Mouse (Mus musculus) frontal cortex, adult 2 months (tissue): ENCODE measurements at regions not wholly inside any gene's neighbourhood (a gene's known extent, or its start where the extent isn't known, plus 50 kb on each side); places are given as distances from the start of the nearest gene placed in this dataset.

ENCODE experiments used
- DNase-seq, 2 experiments: peaks; one replicate each; pipeline ENCODE4 v3.0.0; 2022; ENCODE audit warnings: low spot score in 1 of 2; ENCODE audit errors: extremely low spot score in 1 of 2

DNA sequence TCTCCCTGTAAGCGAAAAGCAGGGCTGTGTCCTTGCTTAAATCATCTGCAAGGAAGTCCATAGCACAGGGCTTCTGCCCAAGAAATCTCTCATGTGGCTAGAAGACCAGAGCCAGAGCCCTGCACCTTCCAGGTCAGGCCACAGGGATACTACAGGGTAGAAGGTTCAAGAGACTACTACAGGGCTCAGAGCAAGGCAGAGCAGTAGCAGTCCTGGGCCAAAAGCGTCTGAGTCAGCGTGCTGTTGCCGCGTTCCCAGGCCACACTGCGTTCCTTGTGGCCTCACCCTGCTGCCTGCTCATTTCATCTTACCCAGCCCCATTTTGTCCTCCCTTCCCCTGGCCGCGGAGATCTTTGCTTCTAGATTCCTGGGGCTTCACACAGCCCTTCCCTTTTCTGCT is 283.0 kb upstream of the Spred2 start:
- DNase-seq = no peak

DNA sequence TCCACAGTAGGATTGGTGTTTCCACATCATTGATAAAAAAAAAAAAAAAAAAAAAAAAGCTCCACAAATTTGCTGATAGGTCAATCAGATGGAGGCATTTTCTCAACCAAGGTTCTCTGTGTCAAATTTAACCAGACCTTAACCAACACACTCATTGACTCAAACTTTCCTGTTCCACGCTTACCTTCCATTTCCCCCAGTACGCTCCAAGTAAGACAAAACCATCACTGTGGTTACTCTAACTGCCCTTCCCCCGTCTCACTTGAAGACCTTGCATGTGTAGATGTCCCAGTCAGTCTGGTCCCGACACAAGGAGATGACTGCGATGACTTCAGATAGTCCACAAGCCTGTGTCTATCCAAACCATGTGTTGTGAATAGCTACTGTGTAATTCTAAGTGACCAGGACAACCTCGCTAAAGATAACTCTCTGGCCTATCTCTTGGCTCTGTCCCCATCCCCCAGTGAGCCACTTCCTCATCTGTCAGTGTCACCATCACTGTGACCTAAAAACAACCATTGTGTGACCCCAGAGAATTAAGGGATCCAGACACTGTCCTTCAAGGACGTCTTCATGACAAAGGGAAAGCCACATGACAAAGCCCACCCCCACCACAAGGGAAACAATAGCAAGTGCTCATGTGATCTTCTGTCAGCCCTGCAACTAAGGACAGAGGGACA is 279.9 kb upstream of the Spred2 start:
- no peak for DNase-seq

DNA sequence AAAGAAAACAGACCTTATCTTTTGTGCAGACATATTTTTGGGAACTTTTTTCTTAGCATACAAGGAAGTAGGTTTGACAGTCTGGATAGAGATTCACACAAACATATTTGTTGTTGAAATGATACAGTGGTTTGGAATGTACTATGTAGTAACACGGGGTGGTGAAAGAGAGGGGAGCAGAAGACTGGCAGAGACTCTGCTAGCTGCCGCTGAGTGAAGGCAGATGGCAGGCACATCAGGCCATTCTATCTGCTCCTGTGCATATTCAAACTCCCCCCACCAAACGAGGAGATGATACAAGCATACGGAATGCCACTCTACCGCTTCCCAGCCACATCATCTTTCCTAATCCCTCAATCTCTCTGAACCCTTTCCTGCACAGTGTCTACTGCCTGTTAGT is 279.1 kb upstream of the Spred2 start:
- DNase-seq = no peak

DNA sequence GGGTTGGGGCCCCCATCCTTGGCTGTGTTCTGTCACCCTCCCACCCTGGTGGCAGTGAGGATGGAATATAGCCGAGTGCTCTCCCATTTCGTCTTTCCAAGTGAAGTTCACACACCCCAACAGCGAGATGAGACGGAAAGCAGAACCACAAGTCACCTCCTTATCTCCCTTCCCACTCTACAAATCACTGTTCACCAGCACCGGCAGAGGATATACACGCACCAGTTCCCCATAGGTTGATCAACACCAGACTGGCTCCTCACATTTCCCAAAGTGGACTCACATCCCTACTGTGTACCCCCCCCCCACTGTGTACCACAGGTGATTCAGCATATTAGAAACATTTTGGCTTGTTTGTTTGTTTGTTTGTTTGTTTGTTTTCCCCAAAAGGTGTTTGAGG is 272.7 kb upstream of the Spred2 start:
- no peak for DNase-seq

DNA sequence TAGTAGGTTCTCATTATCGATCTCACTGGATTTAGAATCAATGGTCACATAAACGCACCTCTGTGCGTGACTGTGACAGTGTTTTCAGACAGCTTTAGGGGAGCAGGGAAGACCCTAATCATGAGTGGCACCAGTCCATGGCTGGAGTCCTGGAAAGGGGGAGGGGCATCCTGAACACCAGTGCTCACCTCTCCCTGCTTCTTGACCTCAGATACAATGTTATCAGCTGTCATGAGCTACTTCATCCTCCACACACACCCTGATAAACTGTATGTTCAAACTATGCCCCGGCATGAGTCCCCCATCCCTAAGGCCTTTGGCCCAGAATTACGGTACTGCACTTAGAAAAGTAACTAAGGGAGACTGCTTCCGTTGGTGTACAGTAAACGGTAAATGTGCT is 272.2 kb upstream of the Spred2 start:
- DNase-seq = no peak

DNA sequence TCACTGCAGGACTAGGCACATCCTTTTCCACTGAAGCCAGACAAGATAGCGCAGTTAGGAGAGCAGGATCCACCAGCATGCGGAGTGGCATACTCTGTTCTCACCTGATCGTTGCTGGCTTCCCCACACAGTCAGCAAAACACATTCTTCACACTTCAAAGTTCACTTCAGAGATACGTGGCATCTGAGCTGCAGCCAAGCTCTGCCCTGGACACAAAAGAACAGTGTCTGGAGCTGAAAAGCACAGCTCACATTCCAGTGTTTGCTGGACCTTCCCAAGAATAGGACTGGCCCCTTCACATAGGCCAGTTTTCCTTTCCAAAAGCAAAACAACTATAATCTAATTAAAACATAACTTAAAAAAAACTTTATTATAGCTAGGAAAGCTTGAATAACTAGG is 264.7 kb upstream of the Spred2 start:
- no peak for DNase-seq

DNA sequence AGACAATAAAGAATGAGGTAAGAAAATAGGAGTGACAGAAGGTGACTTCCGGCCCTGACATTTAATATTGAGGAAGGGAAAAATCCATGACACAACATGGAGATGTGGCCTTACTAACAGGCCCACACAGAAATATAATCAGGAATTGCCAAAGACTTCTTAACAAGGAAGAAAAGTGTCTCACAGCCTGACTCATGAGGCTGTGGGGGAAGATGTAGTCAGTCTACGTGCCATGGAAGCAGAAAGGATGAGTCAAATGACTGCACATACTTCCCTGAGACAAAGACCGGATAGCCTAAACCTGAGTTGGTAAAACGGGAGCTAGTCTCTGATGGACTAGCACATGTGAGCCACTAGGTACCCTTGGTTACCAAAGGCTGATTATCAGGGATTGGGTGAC is 257.4 kb upstream of the Spred2 start:
- peak in 1 of 2 experiments; percentile 5 for DNase-seq

DNA sequence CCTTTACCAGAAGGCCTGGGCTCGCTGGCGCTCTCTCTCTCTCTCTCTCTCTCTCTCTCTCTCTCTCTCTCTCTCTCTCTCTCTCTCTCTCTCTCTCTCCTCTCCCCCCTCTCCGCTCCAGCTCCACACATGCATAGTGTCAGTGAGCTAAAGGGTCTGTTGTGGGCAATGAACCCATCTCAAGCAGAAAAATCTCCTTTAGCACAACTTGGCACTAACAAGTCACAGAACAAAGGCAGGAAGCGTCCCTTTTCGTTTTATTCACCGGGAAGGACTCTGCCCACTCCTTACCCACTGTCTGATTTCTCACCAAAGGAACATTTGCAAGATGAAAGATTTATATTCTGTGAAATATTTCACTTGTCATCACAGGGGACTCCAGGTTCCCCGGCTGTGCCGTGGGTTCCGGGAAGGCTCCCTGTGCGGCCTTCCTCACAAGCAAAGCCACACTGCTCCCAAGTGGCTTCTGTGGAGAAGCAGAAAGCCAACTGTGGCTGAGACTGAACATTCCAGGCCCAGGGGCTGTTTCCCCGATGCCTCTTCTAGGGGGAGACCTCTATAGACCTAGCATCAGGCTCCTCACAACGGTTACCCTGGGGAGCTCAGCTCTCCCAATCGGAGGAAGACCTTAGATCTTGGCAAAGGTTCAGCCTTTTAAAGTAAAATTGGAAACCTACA is 253.2 kb upstream of the Spred2 start:
- DNase-seq = peak in 1 of 2 experiments; percentile 33

DNA sequence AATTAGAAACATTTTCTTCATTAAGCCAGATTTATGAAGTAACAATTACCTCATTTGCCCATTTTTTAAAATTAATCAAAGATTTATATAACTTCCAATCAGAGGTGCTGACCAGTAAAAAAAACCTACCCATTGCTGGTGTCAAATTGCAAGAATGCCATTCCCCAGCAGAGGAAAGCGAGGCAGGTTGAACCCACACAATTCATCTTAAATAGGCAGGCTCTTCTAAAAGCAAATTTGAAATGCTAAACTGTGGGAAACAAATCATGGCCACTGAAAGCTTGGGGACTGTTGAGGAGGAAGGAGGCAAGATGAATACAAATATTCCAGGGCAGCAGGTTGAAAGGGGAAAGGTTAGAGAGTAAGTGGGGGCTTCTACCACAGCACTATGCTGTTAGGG is 251.2 kb upstream of the Spred2 start:
- DNase-seq = no peak

DNA sequence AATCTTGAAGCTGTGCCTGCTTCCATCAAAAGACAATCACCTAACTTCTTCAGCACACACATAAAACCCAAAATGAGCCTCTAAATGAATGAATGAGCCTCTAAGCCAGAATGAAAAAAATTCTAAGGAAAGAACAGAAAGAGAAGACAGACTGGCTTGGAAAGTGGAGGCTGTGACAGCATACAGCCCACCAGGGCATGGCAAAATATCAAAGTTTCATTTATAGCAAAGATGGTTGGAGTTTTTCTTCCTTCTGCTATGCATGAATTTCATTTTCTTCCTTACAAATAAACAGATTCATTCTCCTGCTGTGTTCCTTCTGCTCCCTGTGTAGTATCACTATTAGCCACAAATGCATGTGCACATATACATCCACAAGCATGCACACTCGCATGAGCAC is 247.7 kb upstream of the Spred2 start:
- peak in 1 of 2 experiments; percentile 4 for DNase-seq

DNA sequence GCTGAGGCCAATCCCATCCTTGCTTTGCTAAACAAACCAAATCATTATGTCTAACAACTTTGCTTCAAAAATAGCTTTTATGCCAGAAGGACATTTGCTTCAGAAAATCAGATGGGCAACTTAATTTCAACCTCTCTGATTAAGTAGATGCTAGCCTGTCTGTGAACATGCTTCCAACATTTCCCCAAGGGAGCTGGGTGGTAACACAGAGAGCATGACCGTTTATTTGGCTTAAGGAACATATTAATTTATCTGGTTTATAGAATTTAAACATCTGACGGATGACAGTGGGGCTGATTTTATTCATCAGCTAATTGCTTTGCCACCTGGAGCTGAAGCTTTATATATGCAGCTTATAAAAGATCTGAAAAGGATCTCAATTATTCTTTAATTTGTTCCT is 245.1 kb upstream of the Spred2 start:
- no peak for DNase-seq

DNA sequence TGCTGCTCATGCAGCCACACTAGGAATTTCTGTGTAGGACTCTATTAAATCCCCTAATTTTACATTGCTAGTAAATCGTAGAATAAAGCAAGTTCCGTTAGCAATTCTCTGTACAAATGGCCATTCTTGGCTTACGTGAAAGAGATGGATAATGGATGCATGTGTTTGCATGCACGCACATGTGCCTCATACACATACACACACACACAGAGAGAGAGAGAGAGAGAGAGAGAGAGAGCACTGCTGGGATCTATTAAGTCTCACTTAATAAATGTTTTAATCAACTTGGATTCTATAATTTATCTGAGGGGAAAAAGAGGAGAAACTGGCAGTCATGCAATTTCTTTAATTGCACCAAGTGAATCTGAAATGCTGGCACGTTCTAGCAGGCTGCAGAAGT is 244.5 kb upstream of the Spred2 start:
- DNase-seq = no peak

DNA sequence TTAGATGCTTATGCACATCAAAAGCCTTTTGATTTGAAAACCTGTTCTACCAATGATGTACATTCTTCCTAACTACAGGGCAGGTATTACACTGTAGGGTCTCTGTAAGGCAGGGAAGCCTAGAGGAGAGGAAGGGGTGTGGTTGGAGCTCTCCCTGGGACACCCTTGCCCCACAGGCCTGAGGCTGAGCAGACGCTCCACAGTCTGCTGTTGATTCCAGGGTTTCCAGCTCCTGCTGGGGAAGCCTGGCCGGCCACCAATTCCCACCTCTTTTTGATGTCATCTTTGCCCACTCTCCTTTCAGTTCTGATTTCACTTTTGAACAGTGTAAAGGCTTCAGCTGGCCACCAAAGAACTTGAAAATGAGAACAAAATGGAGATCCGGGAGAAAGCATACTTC is 223.0 kb upstream of the Spred2 start:
- DNase-seq = no peak

DNA sequence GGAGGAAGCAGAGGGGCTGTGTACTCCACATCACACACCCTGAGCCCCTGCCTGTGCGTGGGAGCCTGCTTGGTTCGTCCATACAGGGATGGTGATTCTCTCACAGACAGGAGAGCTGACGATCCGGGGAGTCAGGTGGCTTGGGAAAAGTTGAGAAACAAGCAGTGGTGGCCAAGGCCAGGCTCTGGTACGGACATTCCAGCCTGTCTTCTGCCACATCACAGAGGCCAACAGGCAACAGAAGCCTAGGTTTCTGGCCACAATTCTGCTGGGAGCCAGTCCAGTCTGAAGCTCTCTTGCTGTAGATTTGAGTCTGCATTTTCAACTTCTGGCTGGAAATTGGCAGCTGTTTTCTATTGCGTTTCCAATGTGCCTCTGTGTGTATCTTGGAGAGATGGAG is 215.4 kb upstream of the Spred2 start:
- no peak for DNase-seq

DNA sequence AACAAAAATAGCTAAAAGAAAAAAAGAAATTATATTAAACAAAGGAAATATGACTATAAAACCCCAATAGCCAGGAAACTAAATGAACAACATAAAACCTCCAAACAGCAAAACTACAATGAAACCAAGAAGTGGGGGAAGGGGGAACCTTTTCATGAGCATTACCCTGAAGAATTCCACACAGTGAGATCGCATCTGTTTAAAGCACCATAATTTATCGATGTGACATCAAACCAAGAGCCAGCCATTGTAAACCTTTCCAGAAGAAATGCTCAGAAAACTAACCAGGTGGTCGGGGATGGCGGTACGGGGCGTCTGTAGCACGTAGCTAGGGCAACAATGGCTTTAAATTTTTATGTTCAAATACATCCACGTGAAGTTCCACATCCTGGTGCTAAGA is 214.8 kb upstream of the Spred2 start:
- no peak for DNase-seq

DNA sequence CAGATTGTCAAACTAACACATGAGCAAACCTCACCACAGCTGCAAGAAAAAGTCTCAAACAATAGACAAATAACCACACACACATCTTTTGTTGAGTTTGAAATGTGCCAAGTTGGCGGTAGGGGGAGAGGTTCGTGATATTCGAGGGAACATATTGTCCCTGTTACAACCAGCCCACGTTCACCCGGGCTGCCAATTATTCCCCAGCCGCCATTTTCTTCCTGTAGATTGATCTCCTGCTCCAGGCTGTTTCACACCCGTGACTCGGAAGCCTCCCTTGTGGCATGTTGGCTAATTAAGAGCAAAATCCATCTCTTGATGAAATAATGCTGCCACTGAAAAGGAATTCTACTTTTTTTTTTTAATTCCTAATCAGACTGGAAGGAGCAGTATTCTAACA is 211.1 kb upstream of the Spred2 start:
- DNase-seq = peak in 1 of 2 experiments; percentile 19

DNA sequence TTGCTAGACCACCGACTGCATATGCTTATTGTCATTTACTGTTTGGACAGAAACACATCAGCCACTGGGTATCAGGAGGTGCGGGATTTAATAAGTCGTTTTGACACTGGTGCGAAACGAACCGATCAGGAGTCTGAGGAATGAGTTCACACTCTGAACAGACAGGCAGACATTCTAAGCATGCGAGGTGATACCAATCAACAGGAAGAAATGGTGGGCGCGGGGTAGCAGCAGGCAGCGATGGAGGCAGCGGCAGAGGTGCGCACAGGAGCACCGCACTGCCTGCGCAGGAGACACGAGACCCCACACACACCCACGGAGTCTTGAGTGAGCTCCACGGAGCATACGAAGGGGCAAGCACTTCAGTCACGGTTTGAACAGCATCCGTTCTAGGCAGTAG is 210.6 kb upstream of the Spred2 start:
- peak in 1 of 2 experiments; percentile 8 for DNase-seq

DNA sequence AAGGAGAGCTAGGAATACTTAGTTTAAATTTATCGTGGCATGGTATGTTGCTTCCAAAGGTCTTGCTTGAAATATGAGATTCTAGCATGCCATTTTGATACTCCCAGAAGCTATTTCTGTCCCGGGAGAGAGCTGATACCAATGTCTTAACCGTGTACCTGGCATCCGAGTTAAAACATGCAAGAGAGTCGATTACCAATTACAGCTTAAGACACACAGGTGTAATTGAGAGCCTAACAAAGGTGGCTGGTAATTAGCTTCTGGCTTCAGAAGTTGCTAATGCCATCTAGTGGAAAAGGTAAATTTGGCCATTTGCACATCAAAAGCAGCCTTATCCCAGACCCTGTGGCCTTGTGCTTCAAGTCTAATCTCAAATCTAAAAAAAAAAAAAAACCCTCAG is 210.0 kb upstream of the Spred2 start:
- DNase-seq = peak in 1 of 2 experiments; percentile 20

DNA sequence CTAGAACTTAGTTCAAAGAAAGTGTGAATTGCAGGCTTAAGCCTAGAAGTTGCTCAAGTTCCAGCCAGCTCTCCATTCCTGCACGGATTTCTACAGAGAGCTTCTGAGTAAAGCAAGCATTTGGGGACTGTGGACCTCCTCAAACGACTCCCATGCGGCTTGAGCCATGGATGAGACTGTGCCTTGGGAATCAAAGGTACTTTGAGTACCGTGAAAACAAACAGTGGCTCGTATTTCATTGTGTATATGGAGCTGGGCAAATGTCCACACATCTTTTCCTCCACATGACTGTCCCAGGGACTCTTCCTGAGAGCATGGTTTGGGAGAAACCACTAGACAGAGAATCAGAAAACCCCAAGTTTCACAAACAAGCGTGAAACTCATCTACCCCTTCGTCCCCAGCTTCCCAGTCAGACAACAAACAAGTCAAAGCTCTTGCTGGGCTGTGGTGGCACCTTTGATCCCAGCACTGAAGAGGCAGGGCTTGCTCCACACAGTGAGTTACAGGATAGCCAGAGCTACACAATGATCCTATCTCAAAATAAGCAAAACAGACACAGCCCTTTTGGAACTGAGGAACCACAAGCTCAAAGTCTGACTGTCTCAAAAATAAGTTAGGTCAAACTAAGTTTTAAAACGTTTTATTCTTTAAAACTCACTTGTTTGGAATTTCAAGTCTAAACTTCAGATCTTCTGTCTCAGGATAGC is 209.1 kb upstream of the Spred2 start:
- no peak for DNase-seq

DNA sequence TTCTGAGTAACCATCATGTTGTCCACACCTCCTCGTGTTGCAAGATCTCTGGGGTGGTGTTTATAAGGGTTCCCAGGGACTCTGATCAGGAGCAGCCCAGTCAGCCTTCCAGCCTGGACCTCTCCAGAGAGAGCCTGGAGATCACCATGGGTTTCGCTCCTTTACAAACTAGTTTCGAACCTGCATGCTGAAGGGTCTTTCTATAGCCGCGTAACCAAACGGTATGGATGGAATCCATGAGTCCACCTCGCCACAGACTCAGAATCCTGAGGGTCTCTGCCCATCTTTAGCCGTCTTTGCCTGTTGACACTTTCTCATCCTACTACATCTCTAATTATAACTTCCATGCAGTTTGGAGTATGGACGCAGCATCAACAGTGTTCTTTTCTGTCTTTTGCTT is 206.0 kb upstream of the Spred2 start:
- no peak for DNase-seq

DNA sequence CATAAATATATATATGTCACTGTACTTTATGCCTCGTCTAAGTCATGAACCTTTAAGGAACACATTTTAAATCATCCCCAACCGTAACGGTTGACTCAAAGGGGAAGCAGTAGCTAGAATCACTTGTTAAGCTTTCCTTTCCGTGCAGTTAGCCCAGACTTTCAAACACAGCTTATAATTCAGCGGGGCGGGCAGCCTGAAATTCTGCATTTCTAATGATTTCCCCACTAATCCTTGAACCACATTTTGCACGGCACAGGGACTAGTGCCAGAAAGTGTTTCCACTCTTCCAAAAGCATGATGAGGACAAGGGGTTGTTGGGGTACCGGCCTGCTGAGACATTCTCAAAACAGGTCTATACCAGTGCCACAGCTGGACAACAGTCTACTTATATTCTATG is 195.1 kb upstream of the Spred2 start:
- DNase-seq = no peak

DNA sequence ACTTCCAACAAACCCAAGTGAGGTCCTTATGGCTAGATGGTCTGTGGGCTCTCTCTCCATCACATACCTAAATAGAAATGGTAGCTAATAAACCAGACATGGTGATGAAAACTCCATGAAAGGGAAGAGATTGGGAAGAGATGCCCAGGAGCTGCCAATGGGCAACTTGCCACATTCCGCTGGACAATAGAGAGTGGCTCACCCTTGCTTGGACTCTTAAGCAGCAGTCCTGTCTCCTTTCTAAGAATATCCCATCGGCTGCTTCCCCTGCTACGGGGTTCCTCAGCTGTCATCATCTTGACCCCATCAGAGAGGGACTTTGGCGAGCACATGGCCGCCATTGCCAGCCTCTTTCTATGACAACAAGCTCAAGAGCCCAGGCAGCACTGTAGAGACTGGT is 193.4 kb upstream of the Spred2 start:
- DNase-seq = no peak
